Mouse (Mus musculus) liver, embryonic 14.5 days (tissue): Measurements from ENCODE around the gene Syt9. TPM values are rescaled to one million over a fixed set of nuclear protein-coding genes. Genes with fewer than 3 reads are reported as not detected.

Experiments
- ATAC-seq: fragments of 200-750 bp; cut with Nextera tagmentation; 2 replicates; pipeline ENCODE4 v1.8.0; 2017; ENCODE audit warnings: moderate number of reproducible peaks, mild to moderate bottlenecking, moderate library complexity; ENCODE audit not compliant: insufficient read depth
- DNase-seq, 3 experiments: peaks; one replicate each; pipeline ENCODE4 v3.0.0-alpha.2; 2012 to 2013; ENCODE audit warnings: low read depth in 3 of 3, low spot score in 3 of 3
- H3K27ac ChIP-seq: fragments of 300-500 bp; sonication (generic); 2 replicates; pipeline ENCODE4 v1.5.1; 2014; ENCODE audit warnings: moderate library complexity, mild to moderate bottlenecking, control low read depth, inconsistent platforms
- H3K27me3 ChIP-seq: fragments of 300-500 bp; sonication (generic); 2 replicates; pipeline ENCODE4 v1.6.1; 2014; ENCODE audit warnings: mild to moderate bottlenecking, low read length, moderate library complexity; ENCODE audit not compliant: control insufficient read depth, insufficient read depth
- H3K36me3 ChIP-seq: fragments of 300-500 bp; sonication (generic); replicated peaks from 2 replicates; pipeline ENCODE4 v1.6.1; 2014; ENCODE audit warnings: low read depth; ENCODE audit not compliant: control insufficient read depth, insufficient read depth
- H3K4me1 ChIP-seq, 2 experiments: fragments of 200-500 bp in 1 of 2; fragments of 300-500 bp in 1 of 2; sonication (generic) in 1 of 2; replicated peaks; 2 replicates each; pipeline ENCODE4 v1.6.1; 2012 to 2014; ENCODE audit warnings: antibody characterized with exemption in 1 of 2, inconsistent platforms in 1 of 2, low read length in 1 of 2; ENCODE audit not compliant: control insufficient read depth in 2 of 2, insufficient read depth in 2 of 2
- H3K4me2 ChIP-seq: fragments of 300-500 bp; sonication (generic); 2 replicates; pipeline ENCODE4 v1.6.1; 2014; ENCODE audit warnings: low read depth, mild to moderate bottlenecking, control low read depth, moderate library complexity
- H3K4me3 ChIP-seq, 2 experiments: fragments of 200-500 bp in 1 of 2; fragments of 300-500 bp in 1 of 2; sonication (generic) in 1 of 2; 2 replicates each; pipeline ENCODE4 v1.5.1; 2012 to 2014; ENCODE audit warnings: low read depth in 2 of 2, low read length in 2 of 2, mild to moderate bottlenecking in 2 of 2, control low read depth in 1 of 2, inconsistent platforms in 1 of 2, moderate library complexity in 1 of 2; ENCODE audit not compliant: insufficient read depth in 1 of 2
- H3K9ac ChIP-seq: fragments of 300-500 bp; sonication (generic); replicated peaks from 2 replicates; pipeline ENCODE4 v1.6.1; 2014; ENCODE audit warnings: mild to moderate bottlenecking, control low read depth, moderate library complexity
- H3K9me3 ChIP-seq: fragments of 300-500 bp; sonication (generic); 2 replicates; pipeline ENCODE4 v1.6.1; 2016; ENCODE audit warnings: low read length, mixed read lengths; ENCODE audit not compliant: control insufficient read depth
- CTCF ChIP-seq: IDR thresholded peaks from 2 replicates; pipeline ENCODE4 v1.5.1; 2016; ENCODE audit warnings: antibody characterized with exemption, low read depth, control low read depth
- EP300 ChIP-seq: IDR thresholded peaks from 2 replicates; pipeline ENCODE4 v1.6.1; 2016; ENCODE audit warnings: antibody characterized with exemption, low read depth
- WGBS: fragments of 180-500 bp; shearing (Covaris S2); extraction: QIAGEN DNeasy Blood & Tissue Kit; methylation state at CpG from one replicate; pipeline ENCODE4 v1.1.7; 2014; ENCODE audit not compliant: insufficient replicate concordance; 5-methylcytosine and 5-hydroxymethylcytosine counted together
- polyA plus RNA-seq, 2 experiments: library from polyadenylated mRNA; depleted of rRNA in 1 of 2; stranded (reverse) in 1 of 2; unstranded in 1 of 2; fragments of >200 nt; fragmentation: Nextera tagmentation in 1 of 2; extraction: Ambion mirVana in 1 of 2; gene quantifications; 2 replicates each; pipeline versions ENCODE4 v1.2.1 to v1.2.3; 2012 to 2014

The Syt9 gene
- polyA plus RNA-seq, 2 experiments = 0.13 to 0.16 TPM

- ATAC-seq (no peak), DNase-seq (no peak)
- H3K4me3 ChIP-seq = no peak overlapping the region
- no peak for TF ChIP-seq CTCF
- no peak for TF ChIP-seq EP300
- WGBS = 58% methylated on average over 3 of the region's 3 CpGs
- no peaks in the 10 kb centered on the region for H3K36me3 ChIP-seq
- H3K9me3 ChIP-seq = no peaks in the 10 kb centered on the region
- no peaks in the 10 kb centered on the region for H3K27me3 ChIP-seq
- no peak overlapping the region for H3K27ac ChIP-seq
- no peak overlapping the region for H3K4me2 ChIP-seq
- H3K4me1 ChIP-seq = no peaks in the 10 kb centered on the region
- H3K9ac ChIP-seq = no peak overlapping the region
Observed at GRCm38 (mm10) chr7:107509740-107510139, 139.2 kb downstream of the Syt9 start.

GRCm38 (mm10) chr7:107516704-107517410, 146.3 kb downstream of the Syt9 start:
- Histone ChIP-seq H3K9me3 (no peaks in the 10 kb centered on the region), H3K36me3 (no peaks in the 10 kb centered on the region), H3K27me3 (no peaks in the 10 kb centered on the region), H3K4me1 (no peaks in the 10 kb centered on the region), H3K4me2 (no peak overlapping the region), H3K27ac (no peak overlapping the region), H3K9ac (no peak overlapping the region), H3K4me3 (no peak overlapping the region)
- no peak for TF ChIP-seq EP300
- no peak for TF ChIP-seq CTCF
- WGBS = 38% methylated on average over 8 of the region's 8 CpGs
- ATAC-seq (no peak), DNase-seq (no peak)

- H3K27ac ChIP-seq = no peak overlapping the region
- H3K27me3 ChIP-seq = no peaks in the 10 kb centered on the region
- no peak overlapping the region for H3K9ac ChIP-seq
- H3K4me3 ChIP-seq = no peak overlapping the region
- TF ChIP-seq EP300 = no peak
- H3K4me2 ChIP-seq = no peak overlapping the region
- DNase-seq = no peak
- 59% methylated on average over 12 of the region's 12 CpGs for WGBS
- no peak for ATAC-seq
- no peaks in the 10 kb centered on the region for H3K36me3 ChIP-seq
- H3K9me3 ChIP-seq = no peaks in the 10 kb centered on the region
- no peaks in the 10 kb centered on the region for H3K4me1 ChIP-seq
Observed at GRCm38 (mm10) chr7:107519256-107520025, 148.9 kb downstream of the Syt9 start.

GRCm38 (mm10) chr7:107521411-107521810, 150.9 kb downstream of the Syt9 start:
- TF ChIP-seq CTCF = no peak
- TF ChIP-seq EP300 = no peak
- H3K4me1 ChIP-seq = no peaks in the 10 kb centered on the region
- H3K9ac ChIP-seq = no peak overlapping the region
- H3K36me3 ChIP-seq = no peaks in the 10 kb centered on the region
- 57% methylated on average over 6 of the region's 6 CpGs for WGBS
- no peak overlapping the region for H3K4me2 ChIP-seq
- H3K27ac ChIP-seq = no peak overlapping the region
- no peaks in the 10 kb centered on the region for H3K9me3 ChIP-seq
- DNase-seq = no peak
- ATAC-seq = no peak
- H3K27me3 ChIP-seq = no peaks in the 10 kb centered on the region
- H3K4me3 ChIP-seq = no peak overlapping the region

GRCm38 (mm10) chr7:107526299-107526698, 155.8 kb downstream of the Syt9 start:
- H3K36me3 ChIP-seq = no peaks in the 10 kb centered on the region
- DNase-seq = no peak

More at GRCm38 (mm10) chr7:107526299-107526698, 155.8 kb downstream of the Syt9 start:
- H3K27me3 ChIP-seq = no peaks in the 10 kb centered on the region
- no peak for ATAC-seq
- H3K4me2 ChIP-seq = no peak overlapping the region
- no peak overlapping the region for H3K27ac ChIP-seq
- no peaks in the 10 kb centered on the region for H3K4me1 ChIP-seq
- H3K9ac ChIP-seq = no peak overlapping the region
- TF ChIP-seq CTCF = peak; percentile 60
- TF ChIP-seq EP300 = no peak
- 4% methylated on average over 1 of the region's 1 CpGs for WGBS
- H3K9me3 ChIP-seq = no peaks in the 10 kb centered on the region
- H3K4me3 ChIP-seq = no peak overlapping the region
